Mouse (Mus musculus): ENCODE data around the gene Gm17657.

The Gm17657 gene

DNA sequence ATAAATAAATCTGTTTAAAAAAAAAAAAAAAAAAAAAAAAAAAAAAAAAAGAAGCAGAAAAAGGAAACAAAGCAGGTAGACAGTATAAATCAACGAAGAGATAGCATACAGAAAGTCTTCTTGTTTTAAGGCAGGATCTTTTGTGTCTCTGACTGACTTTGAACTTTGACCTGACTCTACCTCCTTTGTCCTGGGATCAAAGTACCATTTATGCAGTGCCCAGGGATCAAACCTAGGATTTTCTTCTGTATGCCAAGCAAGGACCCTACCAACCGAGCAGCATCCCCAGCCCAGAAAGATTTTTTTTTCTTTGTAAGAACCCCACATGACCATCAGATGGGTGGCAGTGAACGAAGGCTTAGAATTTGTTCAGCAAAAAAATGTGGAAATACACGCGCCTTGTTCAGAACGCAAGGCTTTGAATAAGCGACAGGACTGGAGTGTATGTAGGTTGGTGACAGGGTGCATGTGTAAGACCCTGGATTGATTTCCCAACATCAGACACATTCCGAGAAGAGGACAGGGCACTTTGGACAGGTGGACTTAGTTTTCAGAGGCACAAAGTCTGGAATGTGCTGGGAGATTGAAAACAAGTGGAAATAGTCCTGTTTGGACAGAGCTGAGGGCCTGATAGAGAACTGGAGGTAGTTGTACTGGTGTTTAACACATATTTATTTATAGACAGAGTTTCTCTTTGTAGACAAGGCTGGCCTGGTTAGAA lies 61.0 kb downstream of the Gm17657 start:
- DNase-seq (ENCODE audit: low read depth, low spot score): no peak

- DNase-seq (ENCODE audit: low read depth, low spot score): no peak
Measured at GRCm38 (mm10) chr17:29485336-29486233, 63.9 kb downstream of the Gm17657 start.

GRCm38 (mm10) chr17:29484431-29484830 lies 65.0 kb downstream of the Gm17657 start:
- DNase-seq (ENCODE audit: low read depth, low spot score): no peak

GRCm38 (mm10) chr17:29483282-29483681 lies 66.2 kb downstream of the Gm17657 start:
- DNase-seq (ENCODE audit: low read depth, low spot score): no peak

- no peak for DNase-seq (ENCODE audit: low read depth, low spot score)
Measured at GRCm38 (mm10) chr17:29482632-29483031, 66.8 kb downstream of the Gm17657 start.

DNA sequence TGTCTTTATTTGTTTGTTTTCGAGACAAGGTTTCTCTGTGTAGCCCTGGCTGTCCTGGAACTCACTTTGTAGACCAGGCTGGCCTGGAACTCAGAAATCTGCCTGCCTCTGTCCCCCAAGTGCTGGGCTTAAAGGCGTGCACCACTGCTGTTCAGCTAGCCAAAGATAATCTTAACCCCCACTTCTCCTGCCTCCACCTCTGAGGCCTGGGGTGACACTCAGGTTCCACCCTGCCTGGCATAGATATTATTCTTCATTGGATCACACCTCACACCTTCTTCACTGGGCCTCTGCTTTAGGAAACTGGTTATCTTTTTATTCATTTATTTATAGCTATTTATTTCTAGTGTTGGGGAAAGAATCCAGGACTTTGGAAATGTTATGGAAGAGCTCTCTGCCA lies 69.2 kb downstream of the Gm17657 start:
- DNase-seq (ENCODE audit: low read depth, low spot score): no peak

GRCm38 (mm10) chr17:29478271-29478670 lies 71.2 kb downstream of the Gm17657 start:
- DNase-seq (ENCODE audit: low read depth, low spot score): no peak

DNA sequence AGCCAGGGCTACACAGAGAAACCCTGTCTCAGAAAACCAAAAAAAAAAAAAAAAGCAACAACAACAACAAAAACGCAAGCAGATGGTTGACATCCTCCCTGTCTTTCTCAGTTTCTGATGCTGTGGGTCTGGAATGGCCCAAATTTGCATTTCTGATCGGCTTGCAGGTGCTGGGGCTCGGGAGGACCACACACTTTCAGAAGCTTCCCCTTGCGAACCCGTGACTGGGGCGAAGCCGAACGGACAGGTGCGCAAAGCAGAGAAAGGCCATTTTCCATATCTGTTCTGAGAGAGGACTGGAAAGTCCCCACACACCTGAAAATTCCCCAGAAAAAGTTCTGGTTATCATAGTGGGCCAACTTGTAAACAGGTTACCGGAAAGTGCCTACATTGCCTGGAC lies 72.1 kb downstream of the Gm17657 start:
- DNase-seq (ENCODE audit: low read depth, low spot score): no peak

- no peak for DNase-seq (ENCODE audit: low read depth, low spot score)
Measured at GRCm38 (mm10) chr17:29476461-29476860, 73.0 kb downstream of the Gm17657 start.

GRCm38 (mm10) chr17:29475142-29475541 lies 74.3 kb downstream of the Gm17657 start:
- DNase-seq (ENCODE audit: low read depth, low spot score): no peak

- DNase-seq (ENCODE audit: low read depth, low spot score): no peak
Measured at GRCm38 (mm10) chr17:29474036-29474435, 75.4 kb downstream of the Gm17657 start.

- no peak for DNase-seq (ENCODE audit: low read depth, low spot score)
Measured at GRCm38 (mm10) chr17:29473466-29473865, 76.0 kb downstream of the Gm17657 start.

All from c-Kit-negative CD71-positive TER-119-positive erythroid progenitor cells, embryonic 14.5 days (primary cell).